In the genomic region with DNA sequence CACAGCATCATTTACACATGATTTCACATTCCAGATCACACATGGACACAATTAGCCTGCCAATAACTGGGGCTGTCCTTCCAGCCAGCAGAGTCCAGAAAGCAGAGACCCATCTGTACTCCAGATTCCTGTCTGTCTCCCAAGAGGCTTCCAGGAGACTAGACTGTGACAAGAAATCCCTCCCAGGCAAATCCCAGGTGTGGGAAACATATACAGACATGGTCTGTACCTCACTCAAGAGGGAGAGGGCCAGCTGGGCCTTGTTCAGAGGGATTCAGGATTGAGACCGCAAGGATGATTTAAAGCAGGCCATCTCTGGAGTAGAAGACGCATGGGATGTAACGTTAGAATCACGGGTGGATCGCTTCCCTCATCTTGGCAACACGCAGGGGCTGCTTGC, we compare ENCODE assay signal across 18 mouse cellular contexts.
DNase-seq lines count a peak whose midpoint lies in the region; ATAC-seq and TF ChIP-seq lines count a peak whose summit lies in the region.
"Had no signal": no experiment of that assay in that cellular context is flagged by ENCODE, and none has a peak within 500 bp of the region (broad histone marks: within the 10 kb centered on the region; RNA-seq: fewer than 3 reads in every experiment).

No protein-coding gene starts in this region.

- H3K4me2 ChIP-seq in hindbrain, embryonic 12.5 days (replicated peaks) = no peak overlapping the region
- H3K4me2 ChIP-seq in stomach, embryonic 15.5 days = no peak overlapping the region
- H3K4me2 ChIP-seq in neural tube, embryonic 15.5 days = no peak overlapping the region
- H3K4me2 ChIP-seq in lung, postnatal 0 days (replicated peaks; ENCODE audit: low read depth, low read length) = no peak overlapping the region
- H3K4me2 ChIP-seq: liver, embryonic 12.5 days; lung, embryonic 14.5 days; midbrain, embryonic 13.5 days; neural tube, embryonic 13.5 days had no signal

- no peak overlapping the region for H3K9ac ChIP-seq in hindbrain, embryonic 12.5 days
- no peak overlapping the region for H3K9ac ChIP-seq in stomach, embryonic 15.5 days
- no peak overlapping the region for H3K9ac ChIP-seq in neural tube, embryonic 15.5 days (replicated peaks)
- H3K9ac ChIP-seq in lung, postnatal 0 days (replicated peaks; ENCODE audit: low read depth) = no peak overlapping the region
- H3K9ac ChIP-seq: liver, embryonic 12.5 days; lung, embryonic 14.5 days; midbrain, embryonic 13.5 days; neural tube, embryonic 13.5 days had no signal

- H3K27ac ChIP-seq in hindbrain, embryonic 10.5 days = no peak overlapping the region
- H3K27ac ChIP-seq in hindbrain, embryonic 12.5 days = no peak overlapping the region
- 0 out of 2 replicates have a peak overlapping the region, but pooled peaks have one; percentile 25 for H3K27ac ChIP-seq in embryonic facial prominence, embryonic 10.5 days (replicated peaks)
- no peak overlapping the region for H3K27ac ChIP-seq in stomach, embryonic 15.5 days
- H3K27ac ChIP-seq in neural tube, embryonic 15.5 days (replicated peaks) = no peak overlapping the region
- no peak overlapping the region for H3K27ac ChIP-seq in lung, postnatal 0 days (ENCODE audit: low read length)
- H3K27ac ChIP-seq: liver, embryonic 12.5 days; midbrain, embryonic 13.5 days; neural tube, embryonic 13.5 days had no signal

- peak; percentile 25 for DNase-seq in hindbrain, embryonic 10.5 days (ENCODE audit: low spot score)
- peak; percentile 45 for DNase-seq in embryonic facial prominence, embryonic 10.5 days (ENCODE audit: low spot score)
- DNase-seq in gastrocnemius, postnatal 36 days = peak; percentile 5 to 25
- DNase-seq in kidney, postnatal 10 days = no peak
- DNase-seq in lung, postnatal 0 days (ENCODE audit: low spot score) = no peak
- DNase-seq: cerebellum, adult 8-10 months; kidney, adult 2 months; kidney, postnatal 25 days; lung, embryonic 14.5 days; lung, postnatal 4 days; right cerebral cortex, postnatal 14 days had no signal

- intact Hi-C loops in gastrocnemius, postnatal 36 days (cut with DNase I) = no loop called here

- no peaks in the 10 kb centered on the region for H3K9me3 ChIP-seq in hindbrain, embryonic 10.5 days
- H3K9me3 ChIP-seq in hindbrain, embryonic 12.5 days (replicated peaks) = no peaks in the 10 kb centered on the region
- H3K9me3 ChIP-seq in embryonic facial prominence, embryonic 10.5 days = no peaks in the 10 kb centered on the region
- H3K9me3 ChIP-seq in stomach, embryonic 15.5 days = no peaks in the 10 kb centered on the region
- no peaks in the 10 kb centered on the region for H3K9me3 ChIP-seq in neural tube, embryonic 15.5 days (replicated peaks)
- H3K9me3 ChIP-seq in lung, postnatal 0 days (ENCODE audit: low read length) = no peaks in the 10 kb centered on the region
- H3K9me3 ChIP-seq: liver, embryonic 12.5 days; midbrain, embryonic 13.5 days; neural tube, embryonic 13.5 days had no signal

- H3K36me3 ChIP-seq in hindbrain, embryonic 10.5 days = no peaks in the 10 kb centered on the region
- no peaks in the 10 kb centered on the region for H3K36me3 ChIP-seq in hindbrain, embryonic 12.5 days
- no peaks in the 10 kb centered on the region for H3K36me3 ChIP-seq in embryonic facial prominence, embryonic 10.5 days (replicated peaks)
- no peaks in the 10 kb centered on the region for H3K36me3 ChIP-seq in stomach, embryonic 15.5 days
- H3K36me3 ChIP-seq in neural tube, embryonic 15.5 days = no peaks in the 10 kb centered on the region
- H3K36me3 ChIP-seq in lung, postnatal 0 days (ENCODE audit: insufficient read depth, low read length) = no peaks in the 10 kb centered on the region
- H3K36me3 ChIP-seq: liver, embryonic 12.5 days; midbrain, embryonic 13.5 days; neural tube, embryonic 13.5 days had no signal

- WGBS in hindbrain, embryonic 10.5 days = 61% methylated on average over 6 of the region's 6 CpGs
- WGBS in hindbrain, embryonic 12.5 days = 70% methylated on average over 6 of the region's 6 CpGs
- 49% methylated on average over 6 of the region's 6 CpGs for WGBS in embryonic facial prominence, embryonic 10.5 days
- 52% methylated on average over 6 of the region's 6 CpGs for WGBS in stomach, embryonic 15.5 days
- 55% methylated on average over 6 of the region's 6 CpGs for WGBS in neural tube, embryonic 15.5 days
- 79% methylated on average over 6 of the region's 6 CpGs for WGBS in lung, postnatal 0 days

- no peak overlapping the region for H3K4me3 ChIP-seq in hindbrain, embryonic 10.5 days
- H3K4me3 ChIP-seq in hindbrain, embryonic 12.5 days = no peak overlapping the region
- H3K4me3 ChIP-seq in embryonic facial prominence, embryonic 10.5 days = no peak overlapping the region
- no peak overlapping the region for H3K4me3 ChIP-seq in stomach, embryonic 15.5 days (replicated peaks)
- no peak overlapping the region for H3K4me3 ChIP-seq in neural tube, embryonic 15.5 days (replicated peaks)
- no peak overlapping the region for H3K4me3 ChIP-seq in lung, postnatal 0 days (ENCODE audit: low read depth, low read length)
- H3K4me3 ChIP-seq: liver, embryonic 12.5 days; midbrain, embryonic 13.5 days; neural tube, embryonic 13.5 days had no signal

- no peaks in the 10 kb centered on the region for H3K27me3 ChIP-seq in hindbrain, embryonic 10.5 days (ENCODE audit: insufficient read depth, poor library complexity, severe bottlenecking)
- H3K27me3 ChIP-seq in hindbrain, embryonic 12.5 days = 0 out of 2 replicates have a peak, but pooled peaks cover 3% of the 10 kb centered on the region
- no peaks in the 10 kb centered on the region for H3K27me3 ChIP-seq in embryonic facial prominence, embryonic 10.5 days (replicated peaks; ENCODE audit: low read depth, poor library complexity, severe bottlenecking)
- no peaks in the 10 kb centered on the region for H3K27me3 ChIP-seq in stomach, embryonic 15.5 days (replicated peaks)
- no peaks in the 10 kb centered on the region for H3K27me3 ChIP-seq in neural tube, embryonic 15.5 days (replicated peaks)
- H3K27me3 ChIP-seq in lung, postnatal 0 days (replicated peaks; ENCODE audit: insufficient read depth, low read length) = no peaks in the 10 kb centered on the region
- H3K27me3 ChIP-seq: liver, embryonic 12.5 days; midbrain, embryonic 13.5 days had no signal

- peaks cover 24% of the 10 kb centered on the region for H3K4me1 ChIP-seq in hindbrain, embryonic 10.5 days (replicated peaks)
- H3K4me1 ChIP-seq in hindbrain, embryonic 12.5 days = peaks cover 6% of the 10 kb centered on the region; the same call in 1 of the 2 replicates
- H3K4me1 ChIP-seq in embryonic facial prominence, embryonic 10.5 days = peaks cover 21% of the 10 kb centered on the region
- H3K4me1 ChIP-seq in stomach, embryonic 15.5 days = no peaks in the 10 kb centered on the region
- peaks cover 10% of the 10 kb centered on the region; the same call in 1 of the 2 replicates for H3K4me1 ChIP-seq in neural tube, embryonic 15.5 days
- H3K4me1 ChIP-seq in lung, postnatal 0 days (ENCODE audit: insufficient read depth, low read depth, low read length) = no peaks in the 10 kb centered on the region
- H3K4me1 ChIP-seq: liver, embryonic 12.5 days had no signal

- no peak for TF ChIP-seq CTCF in lung, postnatal 0 days (IDR thresholded peaks at IDR 0.05)

- TF ChIP-seq EP300 in lung, postnatal 0 days (IDR thresholded peaks at IDR 0.05) = no peak

- no peak for ATAC-seq in hindbrain, embryonic 12.5 days (ENCODE audit: low FRiP score)
- ATAC-seq in stomach, embryonic 15.5 days (ENCODE audit: insufficient read depth, low FRiP score, low read depth) = peak; percentile 47; the same call in 1 of the 2 replicates
- ATAC-seq in neural tube, embryonic 15.5 days (ENCODE audit: low FRiP score) = no peak
- ATAC-seq in lung, postnatal 0 days = no peak
- ATAC-seq: forebrain, embryonic 16.5 days; liver, embryonic 12.5 days; midbrain, embryonic 13.5 days had no signal

Comparison
In these comparisons a context has a peak if more than half of its experiments do, and no peak if none do; other contexts are left out.
1. DNase-seq: peak in hindbrain, embryonic 10.5 days (single experiment), embryonic facial prominence, embryonic 10.5 days (single experiment) and gastrocnemius, postnatal 36 days (2 of 2); none in kidney, postnatal 10 days (single experiment) and lung, postnatal 0 days (single experiment).